Mouse (Mus musculus) cerebellum, adult 2 months (tissue): Measurements from ENCODE around the gene Chrm3. TPM values are rescaled to one million over a fixed set of nuclear protein-coding genes. Genes with fewer than 3 reads are reported as not detected.

Experiments used
- DNase-seq, 2 experiments: peaks; one replicate each; pipeline ENCODE4 v3.0.0; 2021
- H3K27ac ChIP-seq: fragments of 200-500 bp; 2 replicates; pipeline ENCODE4 v1.5.1; 2012; ENCODE audit warnings: low read length, control low read depth, inconsistent platforms; ENCODE audit not compliant: insufficient read depth
- H3K27me3 ChIP-seq: fragments of 200-500 bp; 2 replicates; pipeline ENCODE4 v1.6.1; 2012; ENCODE audit warnings: inconsistent platforms, mild to moderate bottlenecking, low read length, moderate library complexity; ENCODE audit not compliant: control insufficient read depth, insufficient read depth
- H3K4me1 ChIP-seq: fragments of 200-500 bp; 2 replicates; pipeline ENCODE4 v1.6.1; 2011; ENCODE audit warnings: low read length; ENCODE audit not compliant: control insufficient read depth, insufficient read depth
- H3K4me3 ChIP-seq: fragments of 200-500 bp; replicated peaks from 2 replicates; pipeline ENCODE3; 2011; ENCODE audit warnings: mild to moderate bottlenecking, low read depth, low read length, control low read depth; ENCODE audit not compliant: insufficient read depth
- CTCF ChIP-seq: fragments of 200-500 bp; IDR thresholded peaks from 2 replicates; pipeline ENCODE4 v1.5.1; 2011; ENCODE audit warnings: low read depth, mild to moderate bottlenecking, control low read depth, low read length, moderate library complexity, borderline replicate concordance; ENCODE audit not compliant: insufficient read depth
- POLR2A ChIP-seq: fragments of 200-500 bp; IDR thresholded peaks from 2 replicates; pipeline ENCODE4 v1.6.1; 2011; ENCODE audit warnings: low read length, control low read depth, borderline replicate concordance; ENCODE audit not compliant: insufficient read depth
- WGBS: fragments of 180-500 bp; shearing (Covaris S2); methylation state at CpG from one replicate; pipeline ENCODE4 v1.1.7; 2018; 5-methylcytosine and 5-hydroxymethylcytosine counted together
- polyA plus RNA-seq: library from polyadenylated mRNA; depleted of rRNA; stranded (reverse); fragments of >200 nt; gene quantifications from 2 replicates; pipeline ENCODE4 v1.2.3, GENCODE M21; 2012

Chrm3 gene
- polyA plus RNA-seq, 1 experiment = 4.4 TPM

DNA sequence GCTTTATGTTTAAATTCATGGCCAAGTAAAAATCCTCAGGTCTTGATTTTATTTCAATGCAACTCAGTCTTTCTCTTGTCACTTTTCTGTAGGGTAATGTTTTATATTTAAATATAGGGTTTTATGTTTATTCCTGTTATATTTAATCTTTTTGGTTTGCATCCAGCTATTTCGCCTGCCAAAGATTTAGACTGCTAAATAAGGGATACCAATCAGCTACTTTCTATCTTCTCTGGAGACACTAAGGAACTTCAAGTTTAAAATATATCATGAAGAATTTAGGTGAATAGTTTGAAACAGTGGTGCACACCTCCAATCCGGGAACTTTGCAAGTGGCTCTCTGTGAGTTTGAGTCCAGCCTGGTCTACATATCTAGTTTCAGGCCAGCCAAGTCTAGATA is 190.1 kb downstream of the Chrm3 start:
- WGBS = 97% methylated on average over 2 of the region's 2 CpGs
- no peak for DNase-seq
- H3K4me1 ChIP-seq = no peaks in the 10 kb centered on the region
- TF ChIP-seq POLR2A (no peak), CTCF (no peak)
- H3K27ac ChIP-seq = no peak overlapping the region
- H3K27me3 ChIP-seq = no peaks in the 10 kb centered on the region
- no peak overlapping the region for H3K4me3 ChIP-seq

GRCm38 (mm10) chr13:10163354-10163753 is 197.3 kb downstream of the Chrm3 start:
- TF ChIP-seq CTCF = no peak
- TF ChIP-seq POLR2A = no peak
- DNase-seq = no peak
- Histone ChIP-seq H3K4me1 (no peaks in the 10 kb centered on the region), H3K27ac (no peak overlapping the region), H3K4me3 (no peak overlapping the region), H3K27me3 (no peaks in the 10 kb centered on the region)

GRCm38 (mm10) chr13:10157496-10157895 is 203.2 kb downstream of the Chrm3 start:
- H3K27me3 ChIP-seq = no peaks in the 10 kb centered on the region
- H3K4me3 ChIP-seq = no peak overlapping the region
- WGBS = 87% methylated on average over 3 of the region's 3 CpGs
- no peak for TF ChIP-seq POLR2A
- no peak for DNase-seq
- no peaks in the 10 kb centered on the region for H3K4me1 ChIP-seq
- no peak overlapping the region for H3K27ac ChIP-seq

DNA sequence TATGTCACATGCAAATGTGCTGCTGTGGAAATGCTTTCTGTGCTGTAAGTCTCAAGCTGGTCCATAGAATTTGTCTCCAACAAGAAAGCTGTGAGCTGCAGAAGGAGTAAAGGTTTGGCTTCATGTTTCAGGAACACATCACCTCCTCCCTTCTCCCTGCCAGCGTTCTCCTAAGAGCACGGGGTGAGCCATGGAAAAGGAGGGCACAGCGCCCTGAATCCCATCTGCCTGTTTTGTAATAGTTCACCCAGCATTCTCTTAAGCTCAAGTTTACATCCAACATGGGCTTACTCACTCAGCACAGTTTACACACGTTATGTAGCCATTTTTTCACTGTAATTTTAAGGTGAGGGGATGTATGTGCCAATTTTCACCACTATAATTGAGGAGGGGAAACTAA is 220.1 kb downstream of the Chrm3 start:
- H3K4me1 ChIP-seq = no peaks in the 10 kb centered on the region
- TF ChIP-seq CTCF (no peak), POLR2A (no peak)
- DNase-seq = peak in 1 of 2 experiments; percentile 6
- 31% methylated on average over 4 of the region's 4 CpGs for WGBS
- H3K4me3 ChIP-seq = no peak overlapping the region
- no peaks in the 10 kb centered on the region for H3K27me3 ChIP-seq
- no peak overlapping the region for H3K27ac ChIP-seq

DNA sequence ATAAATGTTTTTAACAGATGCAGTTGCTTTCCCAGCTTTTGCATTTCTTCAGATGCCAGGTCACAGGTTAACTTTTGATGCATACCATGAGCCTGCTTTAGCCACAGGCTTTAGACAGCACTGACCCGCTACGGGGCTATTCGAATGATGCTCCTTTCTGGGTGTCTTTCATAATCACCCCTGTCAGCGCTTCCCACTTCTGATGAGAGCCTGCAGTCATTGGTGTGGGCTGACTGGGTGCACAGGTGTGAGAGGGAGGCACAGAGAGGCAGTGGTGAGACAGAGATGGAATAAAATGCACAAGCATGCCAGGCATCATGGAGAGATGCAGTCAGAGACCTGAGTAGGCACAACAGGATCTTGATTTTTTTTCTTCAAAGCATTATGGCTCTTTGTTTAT is 221.8 kb downstream of the Chrm3 start:
- H3K4me1 ChIP-seq = no peaks in the 10 kb centered on the region
- 92% methylated on average over 4 of the region's 4 CpGs for WGBS

GRCm38 (mm10) chr13:10131064-10131463 is 229.6 kb downstream of the Chrm3 start:
- 96% methylated on average over 2 of the region's 2 CpGs for WGBS
- TF ChIP-seq CTCF = no peak
- no peak for TF ChIP-seq POLR2A
- no peak for DNase-seq

More for the DNA sequence above, 221.8 kb downstream of the Chrm3 start:
- TF ChIP-seq CTCF = no peak
- TF ChIP-seq POLR2A = no peak
- Histone ChIP-seq H3K27me3 (no peaks in the 10 kb centered on the region), H3K4me3 (no peak overlapping the region), H3K27ac (no peak overlapping the region)
- DNase-seq = no peak

DNA sequence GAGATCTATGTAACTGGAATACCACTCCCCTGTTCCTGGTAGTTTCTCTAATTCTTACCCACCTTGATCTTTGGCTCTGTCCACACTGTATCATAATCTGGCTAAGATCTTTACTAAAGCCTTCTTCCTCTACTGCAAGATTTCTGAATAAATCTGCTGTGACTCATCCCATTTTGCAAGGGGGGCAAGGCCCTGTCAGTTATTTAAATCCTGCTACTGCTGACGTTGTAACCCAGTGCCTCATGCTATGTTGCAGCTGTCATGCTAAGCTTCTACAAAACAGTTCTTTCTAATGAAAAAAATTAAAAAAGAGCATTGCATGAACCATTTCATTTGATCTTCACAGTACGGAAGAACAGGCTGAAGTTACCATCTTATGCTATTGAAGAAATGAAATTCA is 248.4 kb downstream of the Chrm3 start:
- H3K4me3 ChIP-seq = no peak overlapping the region
- 51% methylated on average over 2 of the region's 2 CpGs for WGBS
- H3K27ac ChIP-seq = no peak overlapping the region
- H3K4me1 ChIP-seq = no peaks in the 10 kb centered on the region
- DNase-seq = peak in 1 of 2 experiments; percentile 18
- no peaks in the 10 kb centered on the region for H3K27me3 ChIP-seq
- TF ChIP-seq POLR2A (no peak), CTCF (no peak)

More at GRCm38 (mm10) chr13:10131064-10131463, 229.6 kb downstream of the Chrm3 start:
- Histone ChIP-seq H3K4me1 (no peaks in the 10 kb centered on the region), H3K27ac (no peak overlapping the region), H3K4me3 (no peak overlapping the region), H3K27me3 (no peaks in the 10 kb centered on the region)

GRCm38 (mm10) chr13:10109542-10109941 is 251.1 kb downstream of the Chrm3 start:
- H3K4me3 ChIP-seq = no peak overlapping the region
- no peak for DNase-seq
- no peak overlapping the region for H3K27ac ChIP-seq
- no peaks in the 10 kb centered on the region for H3K27me3 ChIP-seq
- no peak for TF ChIP-seq POLR2A
- no peak for TF ChIP-seq CTCF
- 21% methylated on average over 1 of the region's 1 CpGs for WGBS
- H3K4me1 ChIP-seq = no peaks in the 10 kb centered on the region

GRCm38 (mm10) chr13:10107331-10107730 is 253.3 kb downstream of the Chrm3 start:
- WGBS = 87% methylated on average over 7 of the region's 7 CpGs
- no peak for DNase-seq
- Histone ChIP-seq H3K27me3 (no peaks in the 10 kb centered on the region), H3K4me1 (no peaks in the 10 kb centered on the region), H3K4me3 (no peak overlapping the region), H3K27ac (no peak overlapping the region)
- TF ChIP-seq POLR2A (no peak), CTCF (no peak)

DNA sequence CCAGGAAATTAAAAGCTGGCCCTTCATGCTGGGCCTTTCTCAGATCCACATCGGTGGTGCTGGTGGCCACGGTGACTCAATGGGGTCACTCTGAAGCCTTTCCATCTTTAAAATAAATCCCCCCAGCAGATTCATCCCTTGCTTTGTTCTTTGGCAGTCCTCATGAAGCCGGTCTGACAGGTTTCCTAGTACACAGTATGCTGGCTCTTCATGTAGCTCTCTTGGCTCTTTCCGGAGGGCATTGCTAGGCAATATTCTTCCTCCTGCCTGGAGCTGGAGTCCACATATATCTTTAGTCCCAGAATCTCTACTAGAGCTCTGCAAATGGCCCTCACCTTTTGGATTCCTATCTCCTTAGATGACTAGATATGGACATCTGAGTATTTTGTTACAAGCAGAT is 269.9 kb downstream of the Chrm3 start:
- TF ChIP-seq POLR2A = no peak
- no peak for TF ChIP-seq CTCF
- no peaks in the 10 kb centered on the region for H3K27me3 ChIP-seq
- DNase-seq = no peak
- no peak overlapping the region for H3K4me3 ChIP-seq
- peaks cover 4% of the 10 kb centered on the region; the same call in 1 of the 2 replicates for H3K4me1 ChIP-seq
- no peak overlapping the region for H3K27ac ChIP-seq
- WGBS = 26% methylated on average over 4 of the region's 4 CpGs
